Mouse (Mus musculus): ENCODE measurements around the gene Brd1. TPM values are rescaled to one million over a fixed set of nuclear protein-coding genes. Genes with fewer than 3 reads are reported as not detected.

The Brd1 gene
- polyA plus RNA-seq, 1 experiment from 2014 or later = 18.8 TPM

DNA sequence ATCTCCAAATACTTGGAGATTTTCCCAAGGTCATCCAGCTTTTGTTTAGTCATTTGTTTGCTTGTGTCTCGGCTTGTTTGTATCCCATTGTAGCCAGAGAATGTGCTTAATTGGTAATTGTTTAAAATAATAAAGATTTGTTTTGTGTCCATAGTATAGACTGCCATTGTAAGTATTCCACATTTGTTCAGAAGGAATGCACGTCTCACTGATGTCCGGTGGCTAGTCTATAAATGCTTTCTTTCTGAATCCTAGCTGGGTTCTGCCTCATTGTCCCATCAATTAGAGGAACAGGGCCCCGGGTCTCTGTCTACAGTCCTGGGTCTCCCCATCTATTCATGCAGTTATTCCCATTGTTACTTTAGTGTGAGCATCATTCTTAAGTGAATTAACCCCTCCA, 68.2 kb downstream of the Brd1 start:
- H3K27ac ChIP-seq = no peak overlapping the region
- H3K27me3 ChIP-seq (ENCODE audit: insufficient read depth, poor library complexity, severe bottlenecking) = peaks cover 24% of the 10 kb centered on the region
- WGBS = 79% methylated on average over 4 of the region's 4 CpGs
- no peaks in the 10 kb centered on the region for H3K36me3 ChIP-seq
- H3K4me1 ChIP-seq = peaks cover 7% of the 10 kb centered on the region; the same call in 1 of the 2 replicates
- no peak overlapping the region for H3K4me3 ChIP-seq
- no peaks in the 10 kb centered on the region for H3K9me3 ChIP-seq
- no peak for DNase-seq (ENCODE audit: low spot score)

DNA sequence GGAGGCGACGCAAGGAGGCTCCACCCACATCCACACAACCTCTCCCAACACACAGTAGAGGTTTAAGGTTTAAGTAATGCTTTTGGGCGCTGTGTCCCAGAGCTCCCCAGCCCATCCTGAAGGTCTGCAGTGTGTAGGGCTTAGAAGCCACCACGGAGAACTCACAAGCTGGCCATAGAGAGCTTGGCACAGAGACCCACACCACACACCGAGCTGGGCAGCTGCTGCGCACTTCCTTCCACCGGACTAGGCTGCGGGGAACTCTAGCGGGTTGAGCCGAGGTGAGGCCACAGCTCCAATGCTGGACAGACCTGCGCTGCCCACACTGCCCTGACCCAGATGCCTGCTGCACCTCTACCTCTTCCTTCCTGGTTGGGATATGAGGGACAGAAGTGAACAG, 71.0 kb downstream of the Brd1 start:
- WGBS = 27% methylated on average over 11 of the region's 11 CpGs
- DNase-seq (ENCODE audit: low spot score) = no peak
- peaks cover 26% of the 10 kb centered on the region for H3K27me3 ChIP-seq (ENCODE audit: insufficient read depth, poor library complexity, severe bottlenecking)
- H3K27ac ChIP-seq = no peak overlapping the region
- no peaks in the 10 kb centered on the region for H3K9me3 ChIP-seq
- H3K36me3 ChIP-seq = no peaks in the 10 kb centered on the region
- no peak overlapping the region for H3K4me3 ChIP-seq
- peaks cover 7% of the 10 kb centered on the region; the same call in 1 of the 2 replicates for H3K4me1 ChIP-seq

DNA sequence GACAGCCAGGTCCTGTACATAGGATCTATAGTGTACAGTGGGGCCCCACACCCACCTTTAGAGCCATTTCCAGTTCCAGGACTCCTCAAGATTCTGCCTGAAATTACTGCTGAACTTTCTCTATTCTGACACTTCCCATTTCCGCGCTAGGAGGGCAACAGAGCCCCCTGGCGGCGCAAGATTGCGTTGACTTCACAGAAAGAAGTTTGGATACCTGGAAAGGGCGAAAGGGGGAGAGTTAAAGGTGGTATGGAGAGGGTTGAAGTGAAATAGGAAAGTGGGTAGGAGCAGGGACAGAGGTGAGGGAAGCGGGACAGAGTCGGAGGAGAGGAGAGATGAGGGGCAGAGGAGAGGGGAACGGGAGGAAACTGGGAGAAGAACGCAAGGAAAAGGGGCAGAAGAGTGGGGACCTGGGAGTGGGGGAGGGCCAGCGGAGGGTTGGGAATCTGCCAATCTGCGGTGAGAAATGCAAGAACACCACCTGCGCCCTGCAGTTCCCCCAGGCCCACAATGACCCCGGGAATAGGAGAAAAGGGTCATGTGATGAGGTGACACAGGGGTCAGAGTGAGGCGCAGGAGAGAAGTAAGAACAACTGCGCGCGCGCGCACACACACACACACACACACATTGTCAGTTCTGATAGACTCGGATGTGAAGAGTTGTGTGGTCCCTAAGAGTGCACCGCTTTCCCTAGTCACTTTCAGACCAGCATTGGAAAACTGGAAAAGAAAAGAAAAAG, 71.8 kb downstream of the Brd1 start:
- Histone ChIP-seq H3K27ac (no peak overlapping the region), H3K4me1 (peaks cover 7% of the 10 kb centered on the region; the same call in 1 of the 2 replicates), H3K4me3 (peak overlapping the region; percentile 45), H3K36me3 (no peaks in the 10 kb centered on the region), H3K9me3 (no peaks in the 10 kb centered on the region), H3K27me3 (ENCODE audit: insufficient read depth, poor library complexity, severe bottlenecking) (peaks cover 29% of the 10 kb centered on the region)
- 10% methylated on average over 22 of the region's 22 CpGs for WGBS
- no peak for DNase-seq (ENCODE audit: low spot score)

DNA sequence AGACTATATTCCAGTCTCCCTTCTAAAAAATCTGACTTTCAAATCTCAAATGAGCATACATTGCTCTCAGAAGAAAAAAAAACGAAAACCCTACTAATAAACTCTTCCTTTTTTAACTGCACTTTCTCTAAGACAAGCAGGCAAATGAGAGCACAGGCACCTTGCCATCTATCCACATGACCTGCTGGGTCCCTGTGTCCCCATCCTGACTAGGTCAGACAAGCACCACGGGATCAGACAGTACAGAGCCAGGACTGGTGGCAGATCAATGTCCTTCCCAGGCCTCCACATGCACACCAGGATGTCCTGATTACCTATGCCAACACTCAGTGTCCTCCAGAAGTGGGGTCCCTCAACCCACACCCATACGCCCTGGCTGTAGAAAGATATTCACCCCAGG, 72.4 kb downstream of the Brd1 start:
- DNase-seq (ENCODE audit: low spot score) = no peak
- no peaks in the 10 kb centered on the region for H3K9me3 ChIP-seq
- 55% methylated on average over 3 of the region's 3 CpGs for WGBS
- peaks cover 29% of the 10 kb centered on the region for H3K27me3 ChIP-seq (ENCODE audit: insufficient read depth, poor library complexity, severe bottlenecking)
- peaks cover 7% of the 10 kb centered on the region; the same call in 1 of the 2 replicates for H3K4me1 ChIP-seq
- H3K36me3 ChIP-seq = no peaks in the 10 kb centered on the region
- H3K27ac ChIP-seq = no peak overlapping the region
- no peak overlapping the region for H3K4me3 ChIP-seq

DNA sequence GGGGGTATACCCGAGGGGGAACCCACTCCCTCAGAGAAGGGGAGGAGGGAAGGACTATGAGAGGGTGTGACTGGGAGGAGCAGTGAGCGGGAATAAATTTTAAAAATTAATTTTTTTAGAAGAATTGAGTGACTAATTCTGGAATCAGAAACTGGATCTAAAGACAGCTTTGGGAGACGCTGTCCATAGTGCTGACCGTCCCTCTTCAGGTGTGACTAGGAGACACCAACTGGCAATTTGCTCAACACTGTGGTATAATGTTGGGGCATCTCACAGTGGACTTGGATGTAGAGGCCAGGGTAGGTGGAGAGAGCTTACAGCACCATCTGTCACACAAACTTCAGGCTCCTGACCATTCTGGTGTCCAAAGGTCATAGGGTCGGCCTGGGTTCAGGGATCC, 82.0 kb downstream of the Brd1 start:
- Histone ChIP-seq H3K27ac (no peak overlapping the region), H3K4me1 (no peaks in the 10 kb centered on the region), H3K36me3 (no peaks in the 10 kb centered on the region), H3K9me3 (no peaks in the 10 kb centered on the region), H3K27me3 (ENCODE audit: insufficient read depth, poor library complexity, severe bottlenecking) (peaks cover 9% of the 10 kb centered on the region; the same call in 1 of the 2 replicates), H3K4me3 (no peak overlapping the region)
- whole genome bisulfite sequencing = 52% methylated on average over 5 of the region's 5 CpGs
- no peak for DNase-seq (ENCODE audit: low spot score)

DNA sequence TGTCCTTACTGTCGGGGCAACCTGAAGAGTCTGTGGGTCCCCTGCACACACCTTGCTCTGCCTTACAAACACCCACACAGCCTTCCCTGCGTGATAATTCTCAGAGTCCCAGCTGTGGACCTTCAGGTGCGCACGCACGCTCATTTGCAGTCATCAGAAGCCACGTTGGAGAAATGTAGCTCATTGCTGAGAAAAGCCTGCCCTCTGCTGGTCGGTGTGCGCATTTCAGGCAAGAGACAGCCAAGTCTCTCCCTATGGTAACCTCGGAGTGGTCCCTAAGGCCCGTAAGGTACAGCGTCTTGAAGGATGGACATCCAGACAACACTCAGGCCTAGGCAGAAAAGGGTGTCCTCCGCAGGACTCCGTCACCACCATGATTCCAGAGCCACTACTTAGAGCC, 83.0 kb downstream of the Brd1 start:
- no peak overlapping the region for H3K4me3 ChIP-seq
- peak; percentile 83 for DNase-seq (ENCODE audit: low spot score)
- 21% methylated on average over 13 of the region's 13 CpGs for WGBS
- H3K27me3 ChIP-seq (ENCODE audit: insufficient read depth, poor library complexity, severe bottlenecking) = peaks cover 9% of the 10 kb centered on the region; the same call in 1 of the 2 replicates
- H3K36me3 ChIP-seq = no peaks in the 10 kb centered on the region
- H3K27ac ChIP-seq = no peak overlapping the region
- no peaks in the 10 kb centered on the region for H3K9me3 ChIP-seq
- no peaks in the 10 kb centered on the region for H3K4me1 ChIP-seq

Other genes with a start within 250 kb of the Brd1 start
- not detected in 2 replicates for gene Zdhhc25, start 133.9 kb downstream of the Brd1 start, polyA plus RNA-seq (2016; fragmentation: Nextera tagmentation; extraction: Ambion mirVana)
- gene Zbed4, start 17.4 kb upstream of the Brd1 start, polyA plus RNA-seq (2016; fragmentation: Nextera tagmentation; extraction: Ambion mirVana) = 24.9 and 26.2 TPM in 2 replicates
- gene Alg12, start 85.1 kb upstream of the Brd1 start, polyA plus RNA-seq (2016; fragmentation: Nextera tagmentation; extraction: Ambion mirVana) = 14.6 and 15.2 TPM in 2 replicates
- 98.6 and 126 TPM in 2 replicates for gene Creld2, start 85.4 kb upstream of the Brd1 start, polyA plus RNA-seq (2016; fragmentation: Nextera tagmentation; extraction: Ambion mirVana)
- gene Pim3, start 128.0 kb upstream of the Brd1 start, polyA plus RNA-seq (2016; fragmentation: Nextera tagmentation; extraction: Ambion mirVana) = 68.1 and 73.7 TPM in 2 replicates
- not detected in 2 replicates for gene Ttll8, start 220.2 kb upstream of the Brd1 start, polyA plus RNA-seq (2016; fragmentation: Nextera tagmentation; extraction: Ambion mirVana)
- not detected in 2 replicates for gene Mlc1, start 244.8 kb upstream of the Brd1 start, polyA plus RNA-seq (2016; fragmentation: Nextera tagmentation; extraction: Ambion mirVana)
- 45.0 and 85.0 TPM in 2 replicates for gene Mov10l1, start 248.7 kb upstream of the Brd1 start, polyA plus RNA-seq (2016; fragmentation: Nextera tagmentation; extraction: Ambion mirVana)

All from heart, embryonic 10.5 days (tissue).